Mouse (Mus musculus): ENCODE measurements around the gene Pygm. TPM values are rescaled to one million over a fixed set of nuclear protein-coding genes. Genes with fewer than 3 reads are reported as not detected.

Gene Pygm
- total RNA-seq, 2 experiments from 2014 or later: 1,171 to 1,191 TPM

DNA sequence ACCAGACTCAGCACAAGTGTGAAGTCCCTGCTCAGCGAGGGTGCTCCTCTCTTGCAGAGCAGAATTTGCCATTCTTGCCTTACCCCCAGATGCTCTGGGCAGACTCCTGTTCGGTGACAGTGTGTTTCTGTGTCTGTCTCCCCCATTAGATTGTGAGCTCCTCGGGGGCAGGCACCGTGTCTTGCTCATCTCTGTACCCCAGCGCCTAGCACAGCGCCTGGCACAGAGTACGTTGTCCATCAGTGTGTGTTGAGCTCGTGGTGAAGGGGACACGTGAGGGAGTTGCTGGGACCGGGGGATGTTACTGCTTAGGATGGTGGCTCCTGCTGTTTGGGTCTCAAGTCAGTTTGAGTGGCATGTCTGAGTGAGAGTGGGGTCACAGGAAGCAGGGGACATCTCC is 19.7 kb downstream of the Pygm start:
- no peak for DNase-seq
- intact Hi-C loops (cut with DNase I): no loop called here

DNA sequence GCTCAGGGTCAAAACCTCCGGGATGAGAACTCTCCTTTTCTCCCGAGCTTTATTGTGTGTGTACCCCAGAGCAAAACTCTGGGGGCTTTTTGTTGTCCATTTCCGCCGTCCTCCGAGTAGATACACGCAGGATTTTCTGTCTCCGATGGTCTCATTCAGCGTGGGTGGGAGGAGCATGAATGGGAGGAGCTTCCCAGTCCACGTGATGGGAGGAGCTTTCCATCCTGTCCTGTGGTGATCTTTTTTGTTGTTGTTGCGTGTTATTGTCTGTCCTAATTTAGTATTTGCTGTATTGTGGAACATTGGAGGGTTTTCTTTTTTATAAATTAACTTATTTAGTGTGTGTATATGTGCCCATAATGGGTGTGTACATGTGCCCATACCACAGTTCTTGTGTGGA is 21.2 kb downstream of the Pygm start:
- no peak for DNase-seq
- intact Hi-C loops (cut with DNase I): no loop called here

DNA sequence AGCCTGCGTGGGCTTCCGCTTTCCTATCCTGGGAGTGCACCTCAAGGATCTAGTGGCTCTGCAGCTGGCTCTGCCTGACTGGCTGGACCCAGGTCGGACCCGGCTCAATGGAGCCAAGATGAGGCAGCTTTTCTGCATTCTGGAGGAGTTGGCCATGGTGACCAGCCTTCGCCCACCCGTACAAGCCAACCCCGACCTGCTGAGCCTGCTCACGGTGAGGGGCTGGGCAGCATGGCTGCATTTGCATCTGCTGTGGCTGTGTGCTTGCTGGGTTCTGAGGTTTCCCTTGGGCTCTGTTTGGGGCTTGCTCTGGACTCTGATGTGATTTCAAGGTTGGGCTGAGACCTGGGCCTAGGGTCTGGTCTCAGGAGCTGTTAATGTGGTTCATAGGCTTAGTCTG is 22.9 kb downstream of the Pygm start:
- intact Hi-C loops (cut with DNase I): no loop called here
- no peak for DNase-seq

DNA sequence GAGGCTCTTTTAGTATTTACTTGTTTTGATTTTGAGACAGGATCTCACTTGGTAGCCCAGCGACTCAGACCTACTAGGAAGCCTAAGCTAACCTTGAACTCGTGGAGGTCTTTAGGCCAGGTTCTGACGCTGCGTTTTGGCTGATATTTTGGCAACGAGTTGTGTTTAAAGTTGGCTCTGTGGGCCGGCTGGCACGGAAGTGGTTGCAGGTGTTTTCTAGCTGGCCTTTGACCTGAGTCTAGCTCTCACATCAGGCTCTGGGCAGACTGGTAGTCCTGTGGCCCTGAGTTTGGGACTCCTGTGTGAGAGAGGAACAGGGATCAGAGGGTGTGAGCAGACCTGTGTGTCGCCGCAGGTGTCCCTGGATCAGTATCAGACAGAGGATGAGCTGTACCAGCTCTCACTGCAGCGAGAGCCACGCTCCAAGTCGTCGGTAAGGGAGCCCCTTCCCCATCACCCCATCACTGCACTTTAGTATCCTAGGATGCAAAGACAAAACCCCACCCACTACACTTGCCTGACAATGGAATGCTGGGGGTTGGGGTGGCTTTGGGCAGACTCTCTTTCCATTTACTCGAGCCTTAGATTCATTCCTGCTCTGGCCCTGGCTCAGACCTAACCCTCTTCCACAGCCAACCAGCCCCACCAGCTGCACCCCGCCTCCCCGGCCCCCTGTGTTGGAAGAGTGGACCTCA is 23.8 kb downstream of the Pygm start:
- intact Hi-C loops (cut with DNase I): no loop called here
- DNase-seq: no peak

DNA sequence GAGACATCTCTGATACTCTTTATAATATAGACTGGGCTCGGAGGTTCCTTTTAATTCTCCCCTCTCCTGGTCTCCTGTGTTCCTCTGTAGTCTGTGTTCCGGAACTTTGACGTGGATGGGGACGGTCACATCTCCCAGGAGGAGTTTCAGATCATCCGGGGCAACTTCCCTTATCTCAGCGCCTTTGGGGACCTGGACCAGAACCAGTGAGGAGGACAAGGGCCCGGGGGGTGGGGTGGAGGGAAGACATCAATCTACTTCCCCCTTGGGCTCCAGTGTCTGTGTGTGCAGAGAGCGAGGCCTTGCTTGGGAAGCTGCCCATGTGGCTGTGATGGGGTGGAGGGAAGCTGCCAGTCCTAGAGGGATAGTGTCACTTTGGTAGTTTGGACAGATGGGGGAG is 24.6 kb downstream of the Pygm start:
- intact Hi-C loops (cut with DNase I): no loop called here
- DNase-seq: no peak

DNA sequence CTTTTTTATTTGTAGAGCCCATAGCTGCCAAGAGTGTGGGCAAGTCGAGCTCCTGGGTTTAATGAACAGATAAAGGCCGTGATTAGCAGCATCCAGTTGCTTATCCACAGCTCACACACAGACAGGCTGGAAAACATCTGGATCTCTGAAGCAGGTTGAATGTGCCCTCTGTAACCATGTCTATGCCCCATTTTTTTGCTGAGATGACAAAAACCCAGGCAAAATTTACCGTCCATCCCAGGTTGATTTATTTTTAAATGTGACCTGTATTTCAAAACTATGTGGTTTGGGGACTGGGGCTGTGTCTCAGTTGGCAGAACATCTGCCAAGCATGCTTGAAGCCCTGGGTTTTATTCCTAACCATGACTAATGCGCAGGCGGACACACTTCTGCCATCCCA is 25.0 kb downstream of the Pygm start:
- intact Hi-C loops (cut with DNase I): no loop called here
- DNase-seq: no peak

DNA sequence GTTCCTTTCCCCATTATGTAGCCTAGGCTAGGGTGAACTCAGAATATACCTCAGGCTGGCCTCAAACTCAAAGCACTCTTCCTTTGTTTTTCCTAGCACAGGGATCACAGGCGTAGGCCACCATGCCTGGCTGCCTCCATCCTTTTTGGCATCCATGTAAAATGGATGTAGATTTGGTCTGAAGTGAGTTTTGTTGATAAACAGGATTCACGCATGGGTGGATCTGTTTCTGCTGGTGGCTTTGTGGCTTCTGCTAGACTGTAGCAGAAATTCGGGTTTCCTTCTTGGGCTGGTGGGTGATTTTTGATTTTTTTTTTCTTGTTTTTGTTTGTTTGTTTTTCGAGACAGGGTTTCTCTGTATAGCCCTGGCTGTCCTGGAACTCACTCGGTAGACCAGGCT is 25.7 kb downstream of the Pygm start:
- no peak for DNase-seq
- intact Hi-C loops (cut with DNase I): no loop called here

DNA sequence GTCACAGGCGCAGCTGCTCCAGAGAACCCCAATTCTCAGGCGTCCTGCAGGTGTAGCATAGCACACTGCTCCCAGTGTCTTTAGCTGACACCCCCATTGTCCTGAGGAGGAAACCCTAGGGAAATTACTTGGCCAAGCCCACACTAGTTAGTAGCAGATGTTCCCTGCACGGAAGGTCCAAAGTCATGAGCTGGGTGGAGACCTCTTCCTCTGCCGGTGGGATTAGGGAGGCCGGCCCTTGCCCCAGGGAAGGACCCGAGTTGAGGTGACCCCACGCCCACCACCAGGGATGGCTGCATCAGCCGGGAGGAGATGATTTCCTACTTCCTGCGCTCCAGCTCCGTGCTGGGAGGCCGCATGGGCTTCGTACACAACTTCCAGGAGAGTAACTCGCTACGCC is 28.6 kb downstream of the Pygm start:
- intact Hi-C loops (cut with DNase I): no loop called here
- peak in 1 of 2 experiments; percentile 44 for DNase-seq

DNA sequence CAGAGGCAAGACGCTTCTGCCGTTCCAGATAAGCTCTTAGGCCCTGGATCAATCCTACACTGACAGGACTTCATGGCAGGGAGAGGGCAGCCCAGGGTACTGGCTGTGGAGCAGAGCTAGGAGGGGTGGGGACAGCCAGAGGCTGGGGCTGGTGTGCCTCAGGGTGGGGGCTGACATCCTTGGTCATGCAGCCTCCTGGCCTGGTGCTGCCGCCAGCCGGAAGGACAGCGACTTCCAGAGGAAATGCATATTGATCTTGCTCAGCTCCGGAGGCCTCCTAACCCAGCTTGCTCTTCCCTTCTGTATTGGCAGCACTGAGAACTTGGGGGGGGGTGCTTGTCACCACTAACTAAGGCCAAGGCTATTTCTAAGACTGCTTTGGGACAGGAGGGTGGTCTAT is 31.3 kb downstream of the Pygm start:
- intact Hi-C loops (cut with DNase I): no loop called here
- no peak for DNase-seq

DNA sequence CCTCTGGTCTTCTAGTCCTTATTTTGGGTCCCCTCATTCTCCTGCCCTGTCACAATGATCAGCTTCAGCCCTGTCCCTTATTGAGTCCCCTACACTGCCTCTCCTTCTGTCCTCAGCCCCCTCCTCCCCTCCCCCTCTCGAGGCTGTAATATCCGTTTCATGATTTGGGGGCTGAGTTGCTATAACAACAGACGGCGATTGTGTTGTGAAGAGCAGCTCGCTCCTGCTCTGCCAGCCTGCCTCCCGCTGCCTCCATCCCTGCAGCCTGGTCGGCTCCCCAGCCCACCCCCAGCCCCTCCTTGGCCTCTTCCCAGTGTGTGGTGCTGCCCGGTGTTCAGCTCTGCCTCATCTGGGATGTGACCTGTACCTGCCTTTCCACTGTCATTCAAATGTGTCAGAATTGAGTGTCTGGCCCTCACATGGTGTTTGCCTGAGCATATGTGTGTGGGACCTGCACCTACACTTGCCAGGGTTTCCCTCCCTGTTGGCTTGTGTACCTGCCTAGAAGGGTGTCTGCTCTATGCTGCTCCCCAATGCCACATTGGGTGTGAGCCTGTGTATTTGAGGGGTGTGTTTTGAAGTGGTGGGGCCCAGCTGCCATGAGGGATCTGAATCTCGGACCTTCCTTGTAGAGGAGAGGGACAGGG is 32.0 kb downstream of the Pygm start:
- intact Hi-C loops (cut with DNase I): no loop called here
- no peak for DNase-seq

DNA sequence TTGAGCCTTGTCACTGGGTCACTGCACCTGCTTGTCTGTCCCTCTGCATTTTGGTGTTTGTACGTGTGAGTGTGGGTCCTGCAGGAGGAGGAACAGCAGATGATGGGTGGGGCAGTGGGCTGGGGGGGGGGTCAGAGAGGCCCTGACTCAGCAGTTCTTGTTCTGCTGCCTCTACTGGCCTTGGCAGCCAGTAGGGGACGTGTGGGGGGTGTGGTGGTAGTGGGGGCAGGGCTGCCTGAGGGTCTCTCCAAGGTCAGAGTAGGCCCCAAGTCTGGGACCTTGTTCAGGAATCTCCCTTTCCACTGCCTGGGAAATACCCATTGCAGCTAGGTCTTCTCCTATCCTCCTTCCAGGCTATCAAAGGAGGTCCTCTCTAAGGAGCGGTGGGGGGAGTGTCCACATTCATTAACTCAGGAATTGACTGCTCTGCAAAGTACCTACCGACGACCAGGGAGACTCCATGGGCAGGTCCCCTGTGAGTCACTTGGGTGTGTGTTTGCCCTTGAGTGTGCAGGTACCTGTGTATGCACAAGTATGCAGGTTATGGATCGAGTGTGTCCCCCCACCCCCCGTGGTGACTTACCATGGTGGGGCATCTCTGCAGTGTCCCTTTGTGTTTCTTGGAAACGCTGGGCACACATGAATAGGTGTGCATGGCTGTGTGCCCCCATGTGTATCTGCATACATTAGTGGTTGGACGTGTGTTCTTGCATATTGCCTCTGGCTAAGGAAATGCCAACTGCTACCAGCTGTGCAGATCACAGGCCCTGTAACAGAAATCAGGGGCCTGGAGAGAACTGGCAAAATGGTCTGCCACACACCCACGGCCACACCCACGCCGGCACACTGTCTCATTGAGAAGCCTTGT is 32.9 kb downstream of the Pygm start:
- intact Hi-C loops (cut with DNase I): no loop called here
- no peak for DNase-seq

DNA sequence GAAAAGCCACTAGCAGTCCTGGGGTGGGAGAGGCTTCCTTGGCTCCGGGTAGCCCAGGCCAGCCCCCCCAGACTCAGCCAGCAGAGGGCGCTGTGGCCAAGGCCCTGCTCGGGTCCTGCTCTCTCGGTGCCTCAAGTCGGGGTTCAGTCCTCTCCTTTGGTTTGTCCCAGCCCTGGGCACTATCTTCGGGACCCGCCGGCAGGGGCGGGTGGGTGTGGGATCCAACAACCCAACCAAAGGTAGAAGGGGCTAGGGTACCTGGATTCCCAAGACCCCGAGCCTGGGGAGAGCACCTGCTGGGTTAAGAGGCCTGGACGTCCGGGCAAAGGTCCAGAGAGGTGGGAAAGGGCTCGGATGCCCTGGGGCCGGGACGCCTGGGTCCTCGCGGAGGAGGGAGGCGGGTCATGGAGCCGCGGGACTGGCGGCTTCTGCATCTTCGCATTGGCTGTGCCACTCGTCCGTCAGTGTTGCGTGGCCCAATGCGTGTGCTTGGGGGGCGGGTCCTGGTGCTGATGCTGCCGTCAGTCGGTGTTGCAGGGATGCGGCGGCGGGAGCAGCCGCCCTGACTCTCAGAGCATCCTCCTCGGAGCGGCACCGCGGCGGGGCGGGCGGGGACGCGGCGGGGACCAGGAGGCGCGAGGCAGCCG is 34.2 kb downstream of the Pygm start, which contains the start of gene Nrxn2:
Gene Nrxn2, plus strand, starts transcription at position 499 of the 647 bp plus-strand sequence.
- intact Hi-C loops (cut with DNase I): loop anchor here (1.0 kb wide), 1 partner anchor 34 kb away; no protein-coding TSS in a partner anchor
- peak; percentile 85 to 87 for DNase-seq

DNA sequence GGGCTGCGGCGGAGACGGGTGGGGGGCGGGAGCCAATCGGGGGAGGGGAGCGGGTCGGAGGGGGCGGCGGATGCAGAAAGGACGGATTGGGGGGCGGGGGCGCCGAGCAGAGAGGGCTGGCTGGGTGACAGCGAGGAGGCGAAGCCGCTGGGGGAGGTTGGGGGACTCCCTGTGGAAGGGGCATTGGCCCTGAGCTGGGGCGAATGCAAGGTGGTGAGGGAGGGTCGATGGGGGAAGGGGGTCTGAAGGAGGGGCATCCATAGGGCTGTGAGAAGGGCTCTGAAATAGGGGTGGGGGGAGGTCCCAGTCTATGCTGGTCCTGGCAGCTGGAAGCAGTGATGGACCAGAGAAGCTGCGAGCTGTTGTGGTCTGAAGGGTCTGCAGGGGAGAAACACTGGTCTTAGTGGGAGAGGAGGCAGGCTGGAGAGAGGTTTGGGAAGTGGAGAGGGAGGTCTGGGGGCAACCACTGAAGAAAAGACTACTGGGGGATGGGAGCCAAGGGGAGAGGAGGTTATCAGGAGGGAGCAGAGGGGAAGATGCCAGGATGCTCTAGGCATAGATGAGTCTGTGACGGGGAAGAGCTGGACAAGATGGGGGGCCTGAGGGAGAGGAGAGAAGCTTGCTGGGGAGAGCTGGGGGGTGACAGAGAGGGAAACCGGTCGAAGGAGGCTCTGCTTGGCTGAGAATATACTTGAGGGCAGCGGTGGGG is 34.9 kb downstream of the Pygm start:
- DNase-seq: no peak
- intact Hi-C loops (cut with DNase I): loop anchor here (1.0 kb wide), 1 partner anchor 33 kb away; no protein-coding TSS in a partner anchor

DNA sequence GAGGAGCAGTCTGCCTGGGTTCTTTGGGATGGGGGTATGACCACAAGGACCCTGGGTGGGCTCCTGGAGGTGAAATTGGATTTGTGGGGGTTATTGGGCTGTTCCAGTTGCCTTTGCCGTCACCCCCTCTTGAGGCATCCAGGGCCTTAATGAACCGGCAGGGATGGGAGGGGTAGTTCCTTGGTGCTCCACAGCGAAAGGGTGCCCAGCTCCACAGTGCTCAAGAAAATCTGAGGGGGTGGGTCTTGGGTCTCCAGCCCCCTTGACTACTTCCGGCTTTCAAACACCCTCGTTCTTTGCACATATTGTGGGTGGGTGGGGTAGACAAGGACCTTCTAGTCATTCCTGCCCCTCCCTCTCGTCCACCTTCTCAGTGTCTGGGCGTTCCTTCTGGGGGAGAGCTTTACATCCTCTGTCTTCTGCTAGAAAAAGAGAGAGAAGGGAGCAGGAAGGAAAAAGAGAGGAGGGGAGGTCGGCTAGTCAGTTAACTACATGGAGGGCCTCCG is 35.7 kb downstream of the Pygm start:
- DNase-seq: no peak
- intact Hi-C loops (cut with DNase I): no loop called here

DNA sequence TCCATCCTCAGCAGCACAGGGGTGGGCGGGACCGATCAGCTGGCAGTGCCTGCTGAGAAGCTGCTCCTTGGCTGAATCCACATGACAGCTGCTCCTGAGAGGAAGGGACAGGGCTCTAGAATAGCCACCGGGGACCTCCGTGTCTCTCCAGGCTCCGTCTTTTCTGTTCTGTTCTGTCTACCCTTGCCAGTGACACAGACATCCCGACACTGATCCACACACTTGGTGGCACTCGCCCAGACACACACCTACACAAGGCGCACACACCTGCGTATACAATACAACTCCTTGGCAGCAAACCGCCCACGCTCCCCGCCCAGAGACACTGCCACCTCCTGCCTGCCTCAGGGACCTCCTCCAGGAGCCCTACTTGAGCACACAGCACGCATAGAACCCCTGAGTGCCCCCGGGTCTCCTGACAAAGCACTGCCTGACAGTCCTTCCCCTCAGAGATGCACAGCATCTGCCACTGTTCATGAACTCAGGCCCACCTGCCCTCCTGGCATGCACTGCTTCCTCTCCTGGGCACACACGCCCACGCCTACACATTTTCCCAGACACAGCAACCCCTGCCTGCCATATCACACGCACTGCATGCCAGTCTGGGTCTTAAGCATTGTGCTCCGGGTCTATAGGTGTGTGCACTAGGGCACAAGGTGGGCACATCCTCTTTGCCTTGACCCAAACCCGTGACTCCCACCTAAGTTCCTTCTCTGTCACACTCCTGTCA is 36.4 kb downstream of the Pygm start:
- no peak for DNase-seq
- intact Hi-C loops (cut with DNase I): no loop called here

DNA sequence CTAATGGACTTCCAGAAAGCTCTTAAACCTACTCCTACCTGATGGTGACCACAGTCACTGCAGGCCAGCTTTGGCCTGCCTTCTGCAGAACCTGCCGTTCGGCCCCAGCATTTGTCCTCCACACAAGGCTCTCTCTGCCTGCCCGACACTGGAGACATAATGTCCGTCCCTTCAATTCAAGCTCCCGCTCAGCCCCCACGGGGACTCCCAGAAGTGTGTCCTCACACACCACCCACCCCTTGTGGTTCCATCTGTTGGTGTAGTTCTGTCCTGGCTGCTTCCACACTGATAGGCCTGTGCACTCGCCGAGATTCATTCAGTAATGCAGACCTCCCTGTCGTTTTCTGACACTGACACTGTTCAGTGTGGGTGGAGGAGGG is 37.0 kb downstream of the Pygm start:
- intact Hi-C loops (cut with DNase I): no loop called here
- DNase-seq: no peak

DNA sequence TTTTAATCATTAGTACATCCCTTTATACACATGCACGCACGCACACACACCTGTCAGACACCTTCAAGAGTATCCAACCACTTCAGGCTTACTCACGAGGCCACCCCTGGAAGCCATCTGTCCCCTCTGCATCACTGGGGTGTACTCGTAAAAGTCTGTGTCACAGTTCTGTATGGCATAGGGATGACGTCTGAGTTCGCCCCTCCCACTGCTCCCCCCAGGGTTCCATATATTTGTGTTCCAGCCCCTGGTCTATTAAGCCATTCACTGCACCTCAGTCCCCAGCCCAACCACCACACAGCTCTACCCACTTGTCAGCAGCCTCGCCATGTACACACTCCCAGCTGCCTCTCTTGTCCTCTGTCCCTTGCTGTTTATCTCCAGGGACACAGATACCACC is 37.8 kb downstream of the Pygm start:
- no peak for DNase-seq
- intact Hi-C loops (cut with DNase I): no loop called here

DNA sequence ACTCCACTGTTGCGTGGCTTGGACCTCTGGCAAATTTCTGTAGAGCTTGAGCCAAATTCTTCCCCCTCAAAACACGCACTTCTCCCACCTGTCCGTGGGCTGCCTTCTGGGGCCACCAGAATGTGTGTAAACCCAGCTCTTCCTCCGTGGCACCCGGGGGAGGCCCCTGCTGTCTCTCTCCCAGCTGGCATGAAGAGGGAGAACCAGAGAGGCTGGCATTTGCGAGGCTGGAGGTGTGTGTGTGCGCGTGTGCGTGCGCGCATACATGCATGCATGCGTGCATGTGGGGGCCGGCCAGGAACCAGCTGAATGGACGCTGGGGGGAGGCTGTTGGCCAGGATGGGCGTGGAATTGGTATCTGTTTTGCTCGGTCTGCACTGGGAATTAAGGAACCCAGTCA is 39.0 kb downstream of the Pygm start:
- intact Hi-C loops (cut with DNase I): no loop called here

DNA sequence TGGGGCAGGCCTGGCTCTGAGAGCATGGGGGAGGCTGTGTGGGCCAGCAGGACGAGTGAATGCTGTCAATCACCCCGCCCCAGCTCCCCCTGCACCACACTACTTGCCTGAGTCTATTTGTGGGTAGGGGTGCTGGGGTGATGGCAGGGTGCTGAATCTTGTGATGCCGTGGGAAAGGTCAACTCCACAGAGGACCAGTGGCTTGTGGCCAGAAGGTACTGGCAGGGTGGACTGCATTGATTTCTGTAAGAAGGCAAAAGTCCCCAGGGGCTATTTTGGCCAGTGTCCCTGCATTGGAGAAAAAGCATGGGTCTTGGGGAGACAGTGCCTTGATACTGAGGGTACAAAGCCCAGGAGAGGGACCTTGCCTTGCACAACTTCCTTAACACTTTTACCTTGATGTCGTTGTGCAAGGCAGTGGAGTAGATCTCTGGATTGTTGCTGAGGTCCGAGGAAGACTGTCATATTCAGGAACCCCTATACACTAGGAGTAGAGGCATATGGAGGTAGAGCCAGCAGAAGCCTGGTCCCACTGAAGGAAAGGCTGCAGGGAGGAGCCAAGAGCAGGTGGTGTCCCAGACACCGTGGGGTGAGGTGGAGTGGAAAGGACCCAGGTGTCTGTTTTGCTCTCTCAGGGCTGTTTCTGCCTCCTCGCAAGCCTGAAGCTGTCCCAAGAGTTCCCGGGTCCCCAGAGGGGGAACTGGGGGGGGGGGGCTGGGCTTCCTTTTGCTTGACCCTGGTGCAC is 40.1 kb downstream of the Pygm start:
- no peak for DNase-seq
- intact Hi-C loops (cut with DNase I): no loop called here

More for the DNA sequence above, 39.0 kb downstream of the Pygm start:
- no peak for DNase-seq

All from heart, postnatal 36 days (tissue).